Mouse (Mus musculus): ENCODE data around the gene Gm42688.

The Gm42688 gene

DNA sequence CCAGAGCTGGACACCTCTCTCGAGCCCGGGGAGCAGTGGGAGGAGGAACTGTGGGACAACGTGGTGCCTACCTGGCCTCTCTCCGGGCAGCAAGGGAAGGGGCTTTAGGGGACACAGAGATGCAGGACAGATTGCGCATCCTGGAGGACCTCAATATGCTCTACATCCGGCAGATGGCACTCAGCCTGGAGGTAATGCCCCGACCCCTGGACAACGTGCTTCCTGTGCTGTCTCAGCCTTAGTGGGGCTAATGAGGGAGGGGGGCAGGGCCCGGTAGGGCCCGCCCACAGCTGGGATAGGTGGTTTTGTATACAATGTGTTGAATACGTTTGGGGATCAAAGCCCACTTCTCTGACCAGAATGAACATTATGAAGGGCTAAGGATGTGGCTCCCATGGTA is 36.6 kb downstream of the Gm42688 start:
- 12% methylated on average over 11 of the region's 11 CpGs for WGBS

DNA sequence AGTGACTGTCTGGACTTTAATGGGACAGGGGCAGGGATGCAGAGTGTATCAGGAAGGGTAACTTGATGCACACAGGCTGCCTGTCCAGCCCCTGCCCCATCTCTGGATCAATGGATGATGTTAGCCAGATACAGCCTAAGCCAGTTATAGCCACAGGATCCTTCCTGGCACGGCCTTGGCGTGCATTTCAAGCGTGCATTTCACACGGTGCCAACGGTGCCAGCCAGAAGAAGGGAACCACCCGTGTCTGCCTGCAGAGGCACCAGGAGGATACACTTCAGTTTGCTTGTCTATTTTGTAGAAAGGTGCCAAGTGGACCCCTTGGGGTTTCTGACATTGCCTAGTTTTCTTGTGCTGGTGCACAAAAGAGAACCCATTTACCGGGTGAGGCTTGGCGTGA is 38.6 kb downstream of the Gm42688 start:
- WGBS, result 78% methylated on average over 8 of the region's 8 CpGs

DNA sequence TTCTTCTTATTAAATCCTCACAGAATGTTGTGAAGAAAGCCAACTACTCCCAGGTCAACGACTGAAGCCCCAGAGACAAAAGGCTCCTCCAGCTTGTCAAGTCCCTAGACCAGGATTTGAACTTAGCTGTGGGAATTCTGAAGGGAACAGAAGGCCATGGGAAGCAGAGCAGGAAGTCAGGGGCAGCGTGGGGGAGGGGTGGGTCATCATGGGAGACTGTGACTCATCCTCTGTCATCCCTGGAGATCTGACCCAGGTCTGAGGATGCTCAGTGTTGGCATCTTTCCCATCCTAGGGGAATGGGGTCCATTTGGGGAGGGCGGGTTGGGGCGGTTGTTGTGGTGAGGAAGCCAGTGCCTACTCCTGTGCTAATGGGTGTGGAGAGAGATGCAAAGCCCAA is 40.2 kb downstream of the Gm42688 start:
- 35% methylated on average over 4 of the region's 4 CpGs for WGBS

DNA sequence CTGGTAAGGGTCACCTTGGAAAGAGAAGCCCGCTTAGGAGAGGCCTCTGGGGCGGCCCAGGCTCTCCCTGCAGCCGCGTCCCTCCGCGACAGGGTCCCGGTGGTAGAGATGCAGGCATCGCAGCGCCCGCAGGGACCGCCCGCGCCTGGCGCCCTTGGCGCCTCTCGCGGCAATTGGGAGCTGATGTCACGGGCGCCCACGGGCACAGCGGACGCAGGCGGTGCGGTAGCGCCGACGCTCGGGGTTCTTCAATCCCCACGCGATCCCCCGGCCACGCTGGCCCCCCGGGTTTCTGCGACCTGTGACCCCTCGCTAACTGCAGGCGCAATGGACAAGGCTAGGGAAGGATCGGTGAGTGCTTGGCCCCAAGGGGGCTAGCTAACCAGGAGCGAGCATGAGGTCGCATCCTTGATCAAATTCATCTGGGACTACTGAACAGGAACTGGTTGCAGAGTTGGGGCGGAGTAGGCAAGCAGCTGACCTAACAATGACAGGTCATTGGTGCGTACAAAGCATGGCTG is 40.9 kb downstream of the Gm42688 start:
- WGBS, result 4% methylated on average over 41 of the region's 41 CpGs

DNA sequence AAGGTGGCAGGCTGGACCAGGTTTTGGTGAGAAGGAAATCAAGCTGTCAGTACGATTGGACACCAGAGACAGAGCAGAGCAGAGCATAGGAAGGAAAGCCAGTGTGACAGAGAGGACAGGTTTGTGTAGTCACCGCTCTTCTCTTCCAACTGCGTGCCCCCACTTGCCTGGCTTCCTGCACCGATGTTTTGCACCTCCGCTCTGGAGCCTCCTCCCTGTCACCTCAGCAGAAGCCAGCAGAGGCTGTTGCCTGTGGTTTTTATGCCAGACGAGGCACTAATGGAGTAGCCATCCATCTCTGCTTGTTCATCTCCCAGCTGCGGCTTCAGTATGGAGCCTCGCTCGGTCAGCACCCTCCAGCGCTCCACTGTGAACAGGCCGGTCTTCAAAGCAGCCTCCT is 41.5 kb downstream of the Gm42688 start:
- WGBS, result 41% methylated on average over 11 of the region's 11 CpGs

DNA sequence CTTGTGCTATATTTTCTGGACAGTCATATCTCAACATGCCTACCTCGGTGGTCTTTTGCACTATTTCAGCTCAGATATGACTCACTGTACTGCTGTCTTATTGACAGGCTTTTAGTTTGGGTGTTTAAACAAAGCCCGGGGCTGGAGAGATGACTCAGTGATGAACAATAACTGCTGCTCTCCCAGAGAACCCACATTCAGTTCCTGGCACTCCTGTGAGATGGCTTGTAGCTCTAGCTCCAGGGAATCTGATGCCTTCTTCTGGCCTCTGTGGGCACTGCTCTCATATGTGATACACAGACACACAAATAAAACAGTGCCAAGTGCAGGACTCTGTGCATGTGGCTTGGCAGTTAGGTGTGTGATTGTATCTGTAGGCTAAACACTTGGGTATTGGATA is 43.8 kb downstream of the Gm42688 start:
- 26% methylated on average over 2 of the region's 2 CpGs for WGBS

DNA sequence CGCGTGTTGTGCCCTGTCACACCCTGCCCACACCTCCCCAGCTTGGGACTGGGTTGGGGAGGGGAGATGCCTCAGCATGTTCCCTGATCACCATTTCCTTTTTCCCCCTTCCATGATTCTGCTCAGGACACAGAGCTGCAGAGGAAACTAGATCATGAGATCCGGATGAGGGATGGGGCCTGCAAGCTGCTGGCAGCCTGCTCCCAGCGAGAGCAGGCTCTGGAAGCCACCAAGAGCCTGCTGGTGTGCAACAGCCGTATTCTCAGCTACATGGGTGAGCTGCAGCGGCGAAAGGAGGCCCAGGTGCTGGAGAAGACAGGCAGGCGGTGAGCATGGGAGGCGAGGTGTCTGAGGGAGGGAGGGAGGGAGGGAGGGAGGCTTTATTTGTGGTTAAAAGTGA is 44.4 kb downstream of the Gm42688 start:
- WGBS, result 48% methylated on average over 9 of the region's 9 CpGs

DNA sequence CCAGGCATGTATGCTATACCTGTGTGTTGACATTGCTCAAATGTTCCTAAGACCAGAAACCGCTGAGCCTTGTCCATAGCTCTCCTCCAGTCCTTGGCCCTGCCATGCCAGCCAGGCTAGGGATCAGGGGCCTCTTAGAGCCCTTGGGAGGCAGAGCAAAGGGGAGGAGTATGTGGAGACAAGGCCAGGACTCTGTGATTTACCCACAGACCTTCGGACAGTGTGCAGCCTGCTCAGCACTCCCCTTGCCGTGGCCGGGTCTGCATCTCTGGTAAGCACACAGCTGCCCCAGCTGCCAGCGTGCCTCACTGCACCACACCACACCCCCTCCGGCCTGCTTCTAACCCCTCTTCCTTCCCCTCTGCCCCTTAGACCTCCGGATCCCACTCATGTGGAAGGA is 45.9 kb downstream of the Gm42688 start:
- WGBS, result 74% methylated on average over 7 of the region's 7 CpGs

DNA sequence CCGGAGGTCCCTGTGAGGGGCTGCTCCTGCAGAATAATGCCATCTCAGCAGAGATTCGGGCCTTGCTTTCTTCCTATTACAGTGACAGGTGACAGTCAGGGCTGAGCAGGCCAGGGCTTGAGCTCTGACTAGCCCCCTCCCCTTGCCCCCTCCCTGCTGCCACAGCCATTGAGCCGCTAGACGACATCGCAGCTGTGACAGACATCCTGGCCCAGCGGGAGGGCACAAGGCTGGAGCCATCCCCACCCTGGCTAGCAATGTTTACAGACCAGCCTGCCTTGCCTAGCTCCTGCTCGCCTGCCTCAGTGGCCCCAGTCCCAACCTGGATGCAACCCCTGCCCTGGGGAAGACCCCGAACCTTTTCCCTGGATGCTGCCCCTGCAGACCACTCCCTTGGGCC is 50.3 kb downstream of the Gm42688 start:
- 52% methylated on average over 8 of the region's 8 CpGs for WGBS

DNA sequence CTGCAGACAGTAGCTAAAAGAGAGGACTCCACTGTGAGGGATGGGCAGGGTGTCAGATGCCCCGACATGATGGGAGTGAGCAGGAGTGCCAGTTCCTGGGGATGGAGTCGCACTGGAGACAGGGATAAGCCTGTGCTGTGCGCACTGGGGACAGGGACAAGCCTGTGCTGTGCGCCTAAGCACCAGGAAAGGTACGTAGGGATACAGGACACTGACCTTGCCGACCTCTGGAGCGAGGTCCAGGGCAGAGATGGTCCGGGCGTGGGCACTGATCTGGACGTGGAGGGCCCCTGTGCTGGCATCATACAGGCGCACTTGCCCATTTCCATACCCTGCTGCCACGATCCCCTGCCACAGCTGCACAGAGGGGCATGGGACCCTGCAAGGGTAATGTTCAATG is 51.6 kb downstream of the Gm42688 start:
- 90% methylated on average over 12 of the region's 12 CpGs for WGBS

DNA sequence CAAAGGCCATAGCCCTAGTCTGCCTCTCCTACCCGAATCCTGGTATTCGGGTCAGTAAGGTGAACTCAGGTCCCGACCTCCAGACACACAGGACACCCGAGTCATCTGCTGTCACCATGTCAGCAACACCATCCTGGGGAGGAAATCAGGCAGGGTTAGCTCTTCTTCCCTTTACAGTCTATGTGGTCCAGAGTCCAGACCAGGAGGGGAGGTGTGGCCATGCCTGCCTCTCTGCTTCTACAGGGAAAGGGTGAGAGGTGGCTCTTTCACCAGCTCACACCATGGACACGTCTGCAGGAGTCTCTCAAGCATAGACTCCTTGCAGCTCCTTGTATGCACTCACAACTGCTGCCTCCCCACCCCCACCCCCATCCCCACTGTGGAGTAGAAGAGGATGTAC is 52.1 kb downstream of the Gm42688 start:
- WGBS, result 74% methylated on average over 5 of the region's 5 CpGs

DNA sequence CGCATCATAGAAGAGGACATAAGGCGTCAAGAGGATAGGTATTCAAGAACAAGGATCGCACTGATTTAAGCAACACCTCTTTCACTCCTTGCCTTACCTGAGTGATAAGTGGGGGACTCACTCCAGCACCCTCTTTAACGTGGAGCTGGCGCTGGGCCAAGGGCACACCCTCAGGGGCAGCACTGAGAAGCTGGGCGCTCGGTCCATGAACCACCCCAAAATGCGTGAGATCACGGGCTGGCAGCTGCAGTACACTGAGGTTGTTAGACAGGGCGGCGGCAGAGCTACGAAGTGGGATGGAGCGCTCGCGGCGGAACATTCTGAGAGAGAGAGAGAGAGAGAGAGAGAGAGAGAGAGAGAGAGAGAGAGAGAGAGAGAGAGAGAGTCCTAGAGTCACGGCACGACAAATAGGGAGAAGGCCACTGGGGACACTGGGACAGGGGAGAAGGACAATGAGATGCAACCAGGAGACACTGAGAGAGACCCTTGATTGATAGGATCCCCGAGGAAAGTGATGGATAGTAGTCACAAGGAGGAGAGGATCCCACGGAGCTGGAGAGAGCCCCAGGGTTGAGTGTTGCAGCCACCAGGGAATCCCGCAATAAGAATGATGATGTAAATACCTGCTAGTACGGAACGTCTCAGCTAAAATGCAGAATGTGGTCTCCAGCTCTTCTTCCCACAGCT is 54.3 kb downstream of the Gm42688 start:
- 10% methylated on average over 23 of the region's 23 CpGs for WGBS

DNA sequence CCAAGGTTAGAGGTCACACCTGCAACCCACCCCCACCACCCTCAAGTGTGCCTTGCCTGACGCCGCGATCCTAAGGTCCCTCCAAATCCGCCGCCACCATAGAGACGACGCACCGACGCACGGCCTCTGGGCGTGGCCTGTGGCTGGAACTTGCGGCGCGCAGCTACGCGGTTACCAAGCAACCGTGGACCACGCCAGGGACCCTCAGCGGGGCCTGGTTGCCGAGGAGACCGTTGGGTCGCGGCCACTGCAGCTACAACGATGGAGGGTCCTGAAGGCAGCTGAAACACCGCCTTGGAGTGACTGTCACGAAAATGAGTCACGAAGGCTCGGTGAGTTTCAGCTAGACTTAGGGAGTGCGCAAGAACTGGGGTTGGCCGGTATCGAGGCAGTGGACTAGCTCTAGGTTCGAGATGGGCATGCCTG is 54.9 kb downstream of the Gm42688 start, which contains the start of the genes Wdr54 and 1700003E16Rik:
Wdr54 (minus strand) TSS at position 139 of the 426 bp plus-strand sequence.
1700003E16Rik (plus strand) TSS at position 146 of the 426 bp plus-strand sequence.
- 1% methylated on average over 32 of the region's 32 CpGs for WGBS

DNA sequence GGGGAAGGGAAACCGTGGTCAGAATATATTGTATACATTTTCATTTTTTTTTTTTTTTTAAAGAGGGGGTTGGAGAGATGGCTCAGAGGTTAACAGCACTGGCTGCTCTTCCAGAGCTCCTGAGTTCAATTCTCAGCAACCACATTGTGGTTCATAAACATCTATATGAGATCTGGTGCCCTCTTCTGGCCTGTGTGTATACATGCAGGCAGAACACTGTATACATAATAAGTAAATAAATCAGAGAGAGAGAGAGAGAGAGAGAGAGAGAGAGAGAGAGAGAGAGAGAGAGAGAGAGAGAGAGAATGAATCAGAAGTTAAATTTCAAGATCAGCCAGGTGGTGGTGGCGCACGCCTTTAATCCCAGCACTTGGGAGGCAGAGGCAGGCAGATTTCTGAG is 58.0 kb downstream of the Gm42688 start:
- 19% methylated on average over 3 of the region's 3 CpGs for WGBS

Measured in cerebral cortex, adult 2 months (tissue).